Mouse (Mus musculus): ENCODE measurements at regions not wholly inside any gene's neighbourhood (a gene's known extent, or its start where the extent isn't known, plus 50 kb on each side); places are given as distances from the start of the nearest gene placed in this dataset.

- no peak for DNase-seq (ENCODE audit: low spot score)
Measured at GRCm38 (mm10) chr6:89050575-89051270, 148.7 kb downstream of the Tpra1 start.

GRCm38 (mm10) chr6:89052758-89053460, 150.9 kb downstream of the Tpra1 start:
- DNase-seq (ENCODE audit: low spot score): peak; percentile 86

GRCm38 (mm10) chr6:89054060-89054459, 152.0 kb downstream of the Tpra1 start:
- no peak for DNase-seq (ENCODE audit: low spot score)

- DNase-seq (ENCODE audit: low spot score): peak; percentile 60
Measured at GRCm38 (mm10) chr6:89059431-89059975, 157.5 kb downstream of the Tpra1 start.

- no peak for DNase-seq (ENCODE audit: low spot score)
Measured at GRCm38 (mm10) chr6:89064977-89065580, 163.0 kb downstream of the Tpra1 start.

GRCm38 (mm10) chr6:89066588-89066987, 164.5 kb downstream of the Tpra1 start:
- DNase-seq (ENCODE audit: low spot score): no peak

GRCm38 (mm10) chr6:89068286-89068685, 166.2 kb downstream of the Tpra1 start:
- no peak for DNase-seq (ENCODE audit: low spot score)

GRCm38 (mm10) chr6:89069108-89069507, 167.1 kb downstream of the Tpra1 start:
- DNase-seq (ENCODE audit: low spot score): no peak

- no peak for DNase-seq (ENCODE audit: low spot score)
Measured at GRCm38 (mm10) chr6:89070011-89070410, 168.0 kb downstream of the Tpra1 start.

GRCm38 (mm10) chr6:89071766-89072165, 169.7 kb downstream of the Tpra1 start:
- no peak for DNase-seq (ENCODE audit: low spot score)

- no peak for DNase-seq (ENCODE audit: low spot score)
Measured at GRCm38 (mm10) chr6:89072569-89072968, 170.5 kb downstream of the Tpra1 start.

- DNase-seq (ENCODE audit: low spot score): no peak
Measured at GRCm38 (mm10) chr6:89081624-89082300, 179.7 kb downstream of the Tpra1 start.

GRCm38 (mm10) chr6:89084437-89084836, 182.4 kb downstream of the Tpra1 start:
- no peak for DNase-seq (ENCODE audit: low spot score)

- no peak for DNase-seq (ENCODE audit: low spot score)
Measured at GRCm38 (mm10) chr6:89085151-89085550, 183.1 kb downstream of the Tpra1 start.

- no peak for DNase-seq (ENCODE audit: low spot score)
Measured at GRCm38 (mm10) chr6:89087620-89088019, 185.6 kb downstream of the Tpra1 start.

- DNase-seq (ENCODE audit: low spot score): no peak
Measured at GRCm38 (mm10) chr6:89090096-89090495, 188.0 kb downstream of the Tpra1 start.

GRCm38 (mm10) chr6:89095911-89096310, 193.9 kb downstream of the Tpra1 start:
- DNase-seq (ENCODE audit: low spot score): no peak

GRCm38 (mm10) chr6:89097531-89097930, 195.5 kb downstream of the Tpra1 start:
- DNase-seq (ENCODE audit: low spot score): no peak

- DNase-seq (ENCODE audit: low spot score): no peak
Measured at GRCm38 (mm10) chr6:89119241-89119640, 217.2 kb downstream of the Tpra1 start.

- DNase-seq (ENCODE audit: low spot score): no peak
Measured at GRCm38 (mm10) chr6:89121023-89121745, 219.1 kb downstream of the Tpra1 start.

GRCm38 (mm10) chr6:89121746-89122070, 219.7 kb downstream of the Tpra1 start:
- DNase-seq (ENCODE audit: low spot score): no peak

All from thymus, postnatal 0 days (tissue).